Mouse (Mus musculus) cerebellum, adult 11-12 months (tissue): ENCODE results near the gene Snx10.

Experiments used
- DNase-seq: peaks from one replicate; pipeline ENCODE4 v3.0.0; 2022

Gene Snx10

DNA sequence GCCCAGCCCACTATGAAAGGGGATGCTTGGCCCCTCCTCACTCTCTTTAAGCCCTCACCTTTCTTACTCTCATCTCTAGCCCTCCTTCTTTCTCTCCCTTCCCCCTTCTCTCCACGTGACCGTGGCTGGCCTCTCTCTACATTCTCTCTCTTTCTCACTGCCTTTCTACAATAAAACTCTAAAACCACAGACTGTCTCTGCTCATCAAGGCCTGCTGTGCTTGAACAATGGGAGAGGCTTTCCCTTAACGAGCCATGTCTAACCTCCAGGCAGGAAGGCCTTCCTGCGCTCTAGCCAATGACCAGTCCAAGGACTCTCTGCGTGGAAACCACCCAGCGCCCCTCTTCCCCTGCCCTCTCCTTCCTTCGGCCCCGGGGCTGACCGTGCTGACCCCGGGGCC is 11.9 kb downstream of the Snx10 start:
- no peak for DNase-seq

DNA sequence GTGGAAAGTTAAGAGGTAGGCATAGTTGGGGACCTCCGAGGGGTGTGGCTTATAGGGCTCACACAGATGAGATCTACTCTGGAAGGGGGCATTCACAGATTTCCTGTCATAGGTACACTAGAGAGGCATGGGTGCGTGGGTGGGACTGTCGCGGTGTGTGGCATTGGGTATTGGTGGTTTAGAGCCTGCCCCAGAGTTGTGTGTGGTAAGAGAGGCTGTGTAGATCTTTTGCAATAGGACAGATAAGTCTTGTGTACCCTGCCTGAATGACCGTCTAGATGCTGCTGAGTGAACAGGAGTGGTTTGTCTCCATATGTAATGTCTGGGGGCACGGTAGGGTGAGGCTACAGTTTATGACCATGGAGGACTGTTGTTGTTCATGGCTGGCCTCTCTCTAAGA is 16.8 kb downstream of the Snx10 start:
- DNase-seq: no peak

DNA sequence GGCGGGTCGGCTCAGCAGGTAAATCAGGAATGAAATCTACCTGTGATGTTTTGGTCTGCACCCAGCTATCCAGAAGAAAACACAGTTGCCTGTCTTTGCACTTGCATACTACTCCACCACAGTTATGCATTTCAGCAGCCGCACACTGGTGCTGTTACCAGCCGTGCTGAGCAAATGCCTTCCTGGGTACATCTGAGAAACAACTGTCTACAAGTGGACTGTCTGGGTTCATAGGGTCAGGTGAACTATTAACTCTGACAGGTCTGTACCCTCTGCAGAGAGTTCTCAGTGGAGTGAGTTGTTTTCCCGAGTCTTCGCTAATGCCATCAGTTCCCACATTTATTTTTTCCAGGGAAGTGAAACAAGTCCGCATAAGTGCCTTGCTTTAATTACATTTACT is 17.7 kb downstream of the Snx10 start:
- DNase-seq: no peak

DNA sequence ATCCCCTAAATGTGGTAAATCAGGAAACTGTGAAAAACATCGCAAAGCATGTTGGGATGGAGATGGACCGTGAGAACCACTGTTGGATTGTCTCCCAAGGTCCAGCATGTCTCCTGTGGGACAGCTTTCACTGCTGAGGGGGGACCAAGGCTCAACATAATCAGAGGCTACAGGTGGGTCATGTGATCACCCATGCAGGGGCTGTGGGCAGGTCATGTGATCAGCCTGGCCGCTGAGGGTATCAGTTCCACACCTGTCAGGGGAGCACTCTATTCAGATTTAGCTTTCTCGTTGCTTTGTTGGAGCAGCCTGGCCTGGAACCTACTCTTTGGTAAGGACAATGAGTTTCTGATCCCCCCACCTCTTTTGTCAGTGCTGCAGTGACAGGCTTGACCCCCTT is 18.4 kb downstream of the Snx10 start:
- no peak for DNase-seq

DNA sequence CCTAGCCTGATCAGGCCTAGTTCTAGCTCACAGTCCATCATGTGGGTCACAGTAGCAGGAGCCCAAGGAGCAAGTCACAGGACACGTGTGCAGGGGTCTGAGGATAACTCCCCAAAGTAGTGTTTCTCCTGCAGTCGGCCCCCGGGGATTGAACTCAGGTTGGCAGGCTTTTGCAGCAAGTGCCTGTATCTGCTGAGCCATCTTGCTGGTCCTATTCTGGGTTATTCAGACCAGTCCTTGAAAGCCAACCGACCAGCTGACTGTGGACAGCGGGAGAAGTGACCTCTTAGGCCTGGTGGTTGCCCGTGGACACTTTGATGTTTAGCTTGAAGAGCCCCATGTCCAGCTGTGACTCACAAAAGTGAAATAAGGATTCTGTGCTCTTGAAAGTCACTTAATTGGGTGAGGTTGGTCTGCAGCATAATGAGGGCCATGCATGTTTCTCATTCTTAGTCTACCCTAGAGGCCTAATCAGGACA is 20.0 kb downstream of the Snx10 start:
- DNase-seq: no peak

DNA sequence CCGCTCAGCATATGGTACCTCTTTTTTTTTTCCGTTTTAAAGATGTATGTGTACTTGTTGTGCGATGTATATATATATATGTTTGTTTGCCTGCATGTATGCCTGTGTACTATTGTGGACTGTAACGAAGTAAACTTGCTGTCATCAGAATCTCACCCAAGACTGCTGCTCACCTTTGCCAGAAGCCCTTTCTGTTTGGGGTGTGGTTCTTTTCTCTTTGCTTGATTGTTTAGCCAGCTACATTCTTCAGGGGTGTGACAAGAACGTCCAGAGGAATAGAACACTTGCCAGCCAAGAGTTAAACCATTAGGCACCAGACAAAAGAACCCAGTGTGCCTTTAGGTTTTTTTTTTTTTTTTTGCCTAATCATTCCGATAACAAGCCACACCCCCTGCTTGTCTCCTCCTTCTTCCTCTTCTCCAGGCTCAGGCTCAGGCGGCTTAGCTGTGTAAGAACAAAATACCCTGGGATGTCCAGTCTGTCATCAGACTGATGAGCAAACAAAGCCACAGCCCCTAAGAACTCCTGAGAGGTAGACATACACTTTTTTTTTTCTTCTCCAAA is 20.5 kb downstream of the Snx10 start:
- no peak for DNase-seq

DNA sequence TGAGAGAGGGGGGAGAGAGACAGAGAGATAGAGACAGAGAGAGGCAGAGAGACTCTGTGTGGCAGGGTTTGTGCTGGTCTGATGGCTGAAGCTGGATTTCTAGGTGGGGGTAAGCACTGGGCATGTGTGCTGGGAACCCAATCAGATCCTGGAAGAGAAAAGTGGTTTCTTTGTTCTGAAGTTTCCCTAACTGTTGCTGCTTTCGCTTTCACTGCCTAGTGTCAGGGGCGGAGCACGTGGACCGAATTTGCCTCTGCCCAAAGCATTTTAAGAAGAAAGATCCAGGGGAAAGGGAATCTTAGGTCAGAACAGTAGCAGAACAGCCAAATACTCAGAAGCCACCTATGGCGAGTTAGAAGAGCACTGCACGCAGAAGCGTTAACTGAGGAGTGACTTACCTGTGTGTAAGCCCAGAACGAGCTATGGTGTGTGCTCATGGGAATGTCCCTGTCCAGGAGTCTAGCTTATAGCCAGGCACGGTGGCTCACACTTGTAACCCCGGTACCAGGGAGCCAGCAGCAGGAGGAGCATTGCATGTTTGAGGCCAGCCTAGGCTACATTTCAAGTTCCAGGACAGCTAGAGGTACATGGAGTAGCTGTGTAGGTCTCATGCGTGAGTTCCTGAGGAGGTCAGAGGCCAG is 21.6 kb downstream of the Snx10 start:
- DNase-seq: no peak

DNA sequence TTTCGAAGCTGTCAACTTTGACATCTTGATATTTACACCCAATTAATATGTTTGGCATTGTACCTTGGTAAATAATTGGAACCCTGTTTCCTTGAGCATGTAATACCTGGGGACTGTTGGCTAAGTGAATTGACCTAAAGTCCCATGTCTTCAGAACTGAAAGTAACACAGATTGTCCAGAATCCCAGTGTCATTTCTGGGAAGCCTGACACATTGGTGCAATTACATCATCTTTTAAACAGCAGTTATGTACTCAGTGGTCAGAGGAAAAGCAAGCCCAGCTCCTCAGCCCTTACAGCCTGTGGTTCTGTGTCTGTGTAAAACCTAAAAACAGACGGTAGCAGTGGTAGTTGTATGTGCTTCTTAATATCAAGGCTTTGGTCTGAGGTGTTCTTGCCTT is 22.4 kb downstream of the Snx10 start:
- DNase-seq: no peak

DNA sequence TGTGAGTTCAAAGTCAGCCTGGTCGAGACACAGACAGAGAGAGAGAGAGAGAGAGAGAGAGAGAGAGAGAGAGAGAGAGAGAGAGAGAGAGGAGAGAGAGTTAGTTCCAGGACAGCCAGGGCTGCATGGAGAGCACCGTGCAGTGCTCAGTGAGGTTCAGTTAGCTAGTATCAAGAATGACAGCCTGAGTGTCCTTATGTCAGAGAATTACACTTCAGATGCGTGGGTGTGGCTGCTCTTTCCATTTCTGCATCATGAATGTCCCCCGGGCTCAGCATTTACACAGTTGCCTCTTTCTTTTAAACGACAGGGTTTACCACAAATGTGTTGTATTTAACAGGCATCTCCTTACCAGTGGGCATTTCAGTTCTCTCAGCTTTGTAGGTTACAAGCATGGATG is 25.1 kb downstream of the Snx10 start:
- no peak for DNase-seq

DNA sequence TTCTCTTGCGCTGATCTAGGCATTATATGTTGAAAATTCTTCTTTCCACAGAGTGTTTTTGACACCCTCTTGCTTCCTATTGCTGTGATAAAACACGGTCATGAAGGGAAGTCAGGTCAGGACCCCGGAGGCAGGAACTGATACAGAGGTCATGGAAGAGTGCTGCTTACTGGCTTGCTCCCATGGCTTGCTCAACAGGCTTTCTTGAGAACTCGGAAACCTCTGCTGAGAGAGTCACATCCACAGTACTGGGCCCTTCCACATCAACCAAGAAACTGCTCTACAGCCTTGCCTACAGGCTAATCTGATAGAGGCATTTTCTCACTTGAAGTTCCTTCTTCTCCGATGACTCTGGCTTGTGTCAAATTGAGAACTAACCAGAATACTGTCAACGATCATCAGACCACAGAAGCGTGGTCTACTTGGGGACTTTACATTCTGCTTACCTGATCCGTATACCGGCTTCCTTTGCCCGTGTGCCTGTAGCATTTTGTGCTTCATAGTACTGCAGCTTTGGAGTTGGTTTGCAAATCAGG is 27.6 kb downstream of the Snx10 start:
- DNase-seq: no peak

DNA sequence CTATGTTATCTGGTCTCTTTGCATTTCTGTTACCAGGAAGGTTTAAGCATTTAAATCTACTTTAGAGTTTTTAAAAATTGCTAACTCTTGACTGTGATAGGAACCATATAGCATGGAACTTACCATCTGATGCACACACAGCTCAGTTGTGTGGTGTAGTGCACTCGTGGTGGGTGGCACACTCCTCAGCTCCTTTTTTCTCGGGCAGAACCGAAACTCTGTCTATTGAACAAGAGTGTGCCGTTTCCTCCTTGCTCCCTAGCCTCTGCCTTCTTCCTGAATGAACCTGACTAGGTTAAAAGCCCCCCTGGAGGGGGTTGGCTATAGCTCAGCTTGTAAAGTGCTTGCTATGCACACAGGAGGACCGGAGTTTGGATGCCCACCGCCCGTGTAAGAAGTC is 32.9 kb downstream of the Snx10 start:
- no peak for DNase-seq

DNA sequence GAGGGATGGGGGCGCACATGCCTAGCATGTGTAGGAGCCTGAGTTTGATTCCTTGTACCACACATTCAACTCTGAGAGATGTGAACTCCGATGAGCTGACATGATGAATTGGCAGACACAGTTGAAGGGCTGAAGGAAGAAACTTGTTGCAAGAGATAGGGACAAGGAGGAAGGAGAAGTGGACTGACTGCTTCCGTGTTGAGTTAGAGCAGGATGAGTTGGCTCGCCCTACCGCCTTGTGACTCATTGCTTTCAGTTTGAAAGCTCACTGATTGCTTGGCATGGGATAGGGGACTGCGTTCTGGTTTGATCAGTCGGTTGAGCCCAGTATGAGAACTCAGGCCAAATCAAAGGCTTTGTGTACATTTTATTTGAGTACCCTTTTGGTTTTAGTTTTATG is 34.6 kb downstream of the Snx10 start:
- DNase-seq: no peak

DNA sequence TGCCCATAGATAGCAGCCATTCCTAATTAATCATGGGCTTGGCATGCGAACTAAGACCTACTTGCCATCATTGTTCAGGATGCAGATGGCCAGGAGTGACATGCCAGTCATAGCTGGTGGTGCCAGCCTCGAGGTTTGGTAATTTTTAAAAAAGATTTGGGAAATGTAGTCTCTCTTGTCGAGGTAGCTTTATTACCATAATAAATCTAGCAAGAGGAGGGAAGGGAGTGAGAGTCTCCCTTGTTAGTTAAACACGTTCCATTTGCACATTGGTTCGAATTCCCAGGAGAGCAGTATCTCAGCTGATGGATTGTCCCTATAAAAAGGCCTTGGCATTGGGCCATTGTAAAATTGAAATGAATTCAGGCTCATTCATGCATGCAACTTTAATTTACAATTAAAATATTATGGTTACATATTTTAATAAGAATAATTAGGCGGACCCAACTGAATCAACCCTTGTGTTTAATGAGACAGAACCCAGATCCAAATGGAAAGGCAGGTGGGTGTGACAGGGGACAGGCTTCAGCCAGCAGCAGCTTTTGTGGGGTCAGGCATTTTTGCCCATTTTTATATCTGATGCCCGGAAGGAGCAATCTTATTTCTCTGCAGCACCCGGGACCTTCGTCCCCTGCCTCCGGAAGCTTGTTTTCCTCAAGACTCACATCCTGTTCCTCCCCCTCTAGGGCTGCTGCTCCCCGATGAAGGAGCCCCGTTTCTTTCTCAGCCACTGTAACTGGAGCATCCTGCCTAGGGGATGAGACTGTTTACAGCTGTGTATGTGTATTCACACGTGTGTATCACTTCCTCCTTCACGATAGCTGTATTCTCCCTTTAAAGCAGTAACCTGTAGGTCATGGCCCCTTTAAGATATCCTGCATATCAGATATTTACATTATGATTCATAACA is 43.3 kb downstream of the Snx10 start:
- no peak for DNase-seq

DNA sequence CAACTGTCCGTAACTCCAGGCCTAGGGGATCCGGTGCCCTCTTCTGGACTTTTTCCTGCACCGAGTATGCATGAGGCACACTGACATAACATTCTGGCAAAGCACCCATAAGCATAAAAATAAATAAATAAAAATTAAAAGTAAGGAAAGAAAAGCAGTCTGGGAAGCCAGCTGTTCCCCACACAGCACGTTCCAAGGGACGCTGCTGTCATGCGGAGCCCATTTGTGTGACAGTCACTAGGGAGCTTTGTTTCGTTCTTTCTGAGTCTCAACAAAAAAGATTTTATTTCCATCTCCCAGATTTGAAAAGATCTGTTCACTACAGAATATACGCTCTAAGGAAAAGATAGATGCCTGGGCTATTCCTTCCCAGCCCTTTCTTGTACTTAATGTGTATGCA is 45.4 kb downstream of the Snx10 start:
- DNase-seq: no peak

DNA sequence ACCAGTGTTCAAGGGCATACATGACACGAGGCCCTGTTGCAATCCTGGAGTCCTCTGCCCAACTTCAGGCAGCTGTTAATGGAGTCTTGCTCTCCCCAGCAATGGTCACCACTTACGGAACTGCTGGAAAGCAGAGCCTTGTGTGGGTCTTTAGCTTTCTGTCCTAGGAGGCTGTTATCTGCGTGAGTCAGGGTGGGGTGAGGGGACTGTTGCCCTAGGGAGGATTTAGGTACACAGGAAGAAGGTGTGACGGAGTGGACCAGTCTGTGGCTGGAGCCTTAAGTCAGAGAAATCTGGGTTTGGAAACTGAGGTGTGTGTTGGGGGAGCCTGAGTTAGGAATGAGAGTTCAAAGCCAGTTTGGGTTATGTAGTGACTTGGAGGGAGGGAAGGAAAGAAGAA is 49.4 kb downstream of the Snx10 start:
- no peak for DNase-seq

DNA sequence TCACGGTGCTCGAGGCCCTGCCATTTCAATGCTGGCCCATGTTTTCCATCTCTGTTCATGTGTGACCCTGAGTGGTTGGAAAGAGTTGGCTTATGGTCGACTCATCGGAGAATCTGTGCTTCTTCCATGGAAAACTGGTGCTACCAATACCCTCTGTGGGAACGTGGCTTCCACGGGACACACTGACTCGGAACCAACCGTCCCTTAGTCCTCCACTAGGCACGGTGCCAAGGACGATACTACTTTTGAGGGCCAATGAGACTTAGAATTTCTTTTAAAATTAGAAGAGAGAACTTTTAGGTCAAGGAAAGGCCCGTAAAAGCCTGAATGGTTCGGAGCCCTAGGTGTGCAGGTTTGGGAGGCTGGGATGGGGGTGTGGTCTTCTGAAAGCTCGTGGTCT is 50.4 kb downstream of the Snx10 start:
- DNase-seq: no peak

DNA sequence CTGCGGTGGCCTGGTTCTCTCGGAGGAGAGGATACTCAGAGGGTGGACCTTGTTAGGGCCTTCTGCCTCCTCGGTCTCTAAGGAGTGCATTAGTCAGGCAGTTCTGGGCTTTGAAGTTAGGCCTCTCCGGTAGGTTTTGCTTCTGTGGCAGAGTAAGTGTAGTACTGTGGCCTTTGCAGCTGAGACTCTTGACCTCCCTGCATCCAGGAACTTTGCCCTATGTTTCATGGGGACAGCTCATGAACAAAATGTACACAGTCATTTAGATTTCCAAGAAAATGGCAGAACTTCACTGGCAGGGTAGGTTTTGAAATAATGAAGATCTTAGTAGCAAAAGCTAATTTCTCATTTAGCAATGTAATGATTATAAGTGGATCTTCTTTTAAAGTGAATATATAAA is 54.7 kb downstream of the Snx10 start:
- DNase-seq: no peak

DNA sequence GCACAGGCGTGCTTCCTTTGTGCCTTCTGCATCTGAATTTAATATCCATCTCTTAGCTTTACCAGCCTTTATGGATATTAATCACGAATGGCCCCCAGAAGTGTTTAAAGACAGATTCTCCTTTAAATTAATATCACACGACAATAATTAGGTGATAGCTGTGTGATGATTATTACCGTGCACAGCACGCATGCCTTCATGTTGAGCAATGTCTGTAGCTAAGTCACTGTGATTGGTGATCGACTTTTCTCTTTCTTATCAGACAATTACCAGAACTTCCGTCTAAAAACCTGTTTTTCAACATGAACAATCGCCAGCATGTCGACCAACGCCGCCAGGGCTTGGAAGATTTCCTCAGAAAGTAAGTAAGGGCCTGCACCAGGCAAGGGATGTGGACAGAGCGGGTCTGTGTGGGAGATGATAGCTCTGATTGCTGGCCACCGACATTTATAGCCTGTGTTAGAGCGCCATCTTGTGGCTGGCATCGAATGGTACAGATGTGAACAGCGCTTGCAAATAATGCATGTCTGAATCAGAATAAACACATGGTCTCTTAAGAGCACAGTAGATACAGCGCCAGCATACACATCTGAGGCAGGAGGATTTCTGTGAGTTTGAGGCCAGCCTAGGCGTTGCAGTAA is 56.5 kb downstream of the Snx10 start:
- peak; percentile 67 for DNase-seq

DNA sequence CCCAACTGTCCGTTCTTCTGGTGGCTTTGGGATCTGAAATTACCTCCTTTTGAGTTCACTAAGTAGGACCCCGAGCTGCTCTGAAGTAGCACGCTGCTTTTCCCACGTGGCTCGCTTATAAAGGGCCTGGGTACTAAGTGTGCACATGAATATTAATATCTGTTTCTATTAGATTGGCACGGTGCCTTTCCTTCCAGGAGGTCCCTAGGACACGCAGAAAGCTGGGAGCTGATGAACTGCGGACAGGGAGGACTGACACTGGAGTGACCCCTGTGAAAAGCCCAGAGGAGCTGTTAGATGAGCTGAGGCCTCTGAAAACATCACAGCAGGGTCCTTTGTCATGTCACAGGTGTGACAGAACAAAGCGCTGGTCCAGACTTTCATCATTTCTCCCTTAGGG is 57.7 kb downstream of the Snx10 start:
- no peak for DNase-seq

DNA sequence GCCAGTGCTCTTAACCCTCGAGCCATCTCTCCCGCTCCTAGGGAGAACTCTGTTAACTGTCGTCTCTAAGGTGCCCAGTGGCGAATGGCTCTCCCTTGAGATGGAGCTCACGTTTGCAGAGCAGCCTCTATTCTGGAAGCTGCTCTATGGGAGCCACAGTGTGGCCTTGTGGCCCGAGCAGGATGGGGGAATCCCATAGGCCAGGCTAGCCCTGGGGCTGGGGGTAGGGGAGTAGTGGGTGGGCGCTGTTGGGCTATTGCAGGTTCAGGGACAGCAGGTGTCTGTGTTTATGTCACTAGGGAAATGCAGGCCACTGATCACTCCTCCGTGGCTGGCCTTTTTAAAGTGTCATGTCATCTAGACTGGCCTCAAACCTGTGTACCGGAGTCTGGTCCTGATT is 58.4 kb downstream of the Snx10 start:
- DNase-seq: no peak

DNA sequence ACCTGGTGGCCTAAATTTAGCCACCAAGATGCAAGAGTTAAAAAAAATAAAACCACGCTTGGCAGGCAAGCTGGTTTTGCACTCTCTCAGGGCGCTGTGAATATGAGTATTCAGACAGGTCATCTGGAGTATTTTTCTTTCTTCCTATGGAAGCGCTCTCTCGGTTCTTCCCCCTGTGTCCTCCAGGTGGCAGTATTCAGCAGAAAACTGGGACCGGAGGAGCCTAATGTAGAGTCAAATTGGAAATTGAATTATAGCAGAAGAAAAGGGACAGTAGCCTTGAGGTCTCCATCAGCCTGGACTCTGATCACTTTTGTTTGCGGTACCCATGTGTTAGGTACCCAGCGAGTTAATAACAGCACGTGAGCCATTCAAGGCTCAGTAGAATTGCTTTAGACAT is 62.3 kb downstream of the Snx10 start:
- peak; percentile 65 for DNase-seq

DNA sequence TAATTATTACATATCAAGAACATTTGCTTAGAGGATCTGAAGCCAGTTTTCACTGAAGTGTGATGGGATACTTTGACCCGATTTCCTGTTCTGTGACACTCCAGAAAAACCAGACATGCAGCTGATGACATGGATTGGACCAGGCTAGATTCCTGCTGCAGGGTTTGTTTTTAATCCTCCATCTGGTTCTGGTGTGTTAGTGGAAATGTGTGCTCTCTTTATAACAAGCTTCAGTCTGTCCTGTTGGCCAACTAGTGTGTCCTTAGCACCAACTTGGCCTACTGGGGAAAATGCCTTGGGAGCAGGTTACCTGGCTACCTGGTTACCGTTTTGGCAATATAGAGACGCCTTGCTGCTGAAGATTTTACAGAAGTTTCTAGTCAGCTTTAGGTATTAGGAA is 63.6 kb downstream of the Snx10 start:
- DNase-seq: no peak

DNA sequence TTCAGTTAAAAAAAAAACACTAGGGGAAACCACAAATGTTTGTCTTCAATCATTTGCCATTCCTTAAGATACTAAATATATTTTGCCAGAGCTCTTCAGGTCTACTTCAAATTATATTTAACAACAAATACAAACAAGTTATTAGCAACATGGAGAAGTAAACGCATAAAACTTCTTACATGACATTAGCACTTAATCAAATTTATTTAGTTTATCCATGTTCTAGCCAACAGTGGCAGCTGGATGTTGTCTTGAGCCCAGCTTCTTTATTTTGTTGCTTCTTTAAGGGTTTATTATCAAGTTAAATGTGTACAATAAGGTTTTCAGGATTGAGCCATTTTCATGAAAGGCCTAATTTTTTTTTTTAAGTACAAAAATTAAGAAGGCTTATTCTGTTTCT is 67.6 kb downstream of the Snx10 start:
- no peak for DNase-seq
